Mouse (Mus musculus) mouse trophoblast stem cell (cell line): Measurements from ENCODE around the gene Dstyk.

Experiments
- in situ Hi-C, 2 experiments: fragments of 300-500 bp; cut with MseI, MboI; formaldehyde crosslinking; loops; 2 replicates in 1 of 2; 3 replicates in 1 of 2; pipeline ENCODE4 v1.15.1; 2025

Dstyk gene

GRCm38 (mm10) chr1:132511521-132511920 is 94.2 kb downstream of the Dstyk start:
- in situ Hi-C loops, result no loop called here

GRCm38 (mm10) chr1:132512106-132512505 is 94.8 kb downstream of the Dstyk start:
- in situ Hi-C loops, result no loop called here

- in situ Hi-C loops, result no loop called here
Measured at GRCm38 (mm10) chr1:132515339-132515738, 98.0 kb downstream of the Dstyk start.
